Comparison of ENCODE assay signal across 8 mouse cellular contexts in genomic region chr6:83054871-83055431, GRCm38 (mm10). TPM values are rescaled to one million over a fixed set of nuclear protein-coding genes. Genes with fewer than 3 reads are reported as not detected.
DNase-seq lines count a peak whose midpoint lies in the region; ATAC-seq and TF ChIP-seq lines count a peak whose summit lies in the region.

Htra2 (minus strand) TSS chr6:83055273.

- no peak for TF ChIP-seq POLR2A in bone marrow macrophage, adult 2 months (IDR thresholded peaks at IDR 0.05; ENCODE audit: borderline replicate concordance, low read depth, low read length)

- H3K36me3 ChIP-seq in hindbrain, postnatal 0 days (ENCODE audit: insufficient read depth, low read length), result no peaks in the 10 kb centered on the region
- peaks cover 33% of the 10 kb centered on the region for H3K36me3 ChIP-seq in limb, embryonic 15.5 days
- peaks cover 13% of the 10 kb centered on the region for H3K36me3 ChIP-seq in midbrain, postnatal 0 days (ENCODE audit: insufficient read depth, low read length)

- peak; percentile 44 for DNase-seq in kidney, adult 11 months
- DNase-seq in kidney, postnatal 14 days, result no peak
- no peak for DNase-seq in gastrocnemius, postnatal 25 days
- DNase-seq in hindbrain, postnatal 0 days (ENCODE audit: low spot score), result peak; percentile 30
- DNase-seq in midbrain, postnatal 0 days (ENCODE audit: low spot score), result peak; percentile 30
- DNase-seq in natural killer cell, adult 2 months (ENCODE audit: low spot score in 2 of 2), result no peak

- ATAC-seq in hindbrain, postnatal 0 days, result peak; percentile 13; the same call in 1 of the 2 replicates
- ATAC-seq in limb, embryonic 15.5 days (ENCODE audit: insufficient number of reproducible peaks, low FRiP score, low TSS enrichment, low read depth), result peak; percentile 35; the same call in 1 of the 2 replicates
- ATAC-seq in midbrain, postnatal 0 days (ENCODE audit: low FRiP score), result peak; percentile 38

- peak within 1 kb of the TSS; percentile 69 for H3K27ac ChIP-seq in bone marrow macrophage, adult 2 months (ENCODE audit: insufficient read depth, low read depth, low read length)
- peak within 1 kb of the TSS; percentile 86 for H3K27ac ChIP-seq in hindbrain, postnatal 0 days
- H3K27ac ChIP-seq in limb, embryonic 15.5 days, result peak within 1 kb of the TSS; percentile 91
- peak within 1 kb of the TSS; percentile 89 for H3K27ac ChIP-seq in midbrain, postnatal 0 days (ENCODE audit: low read depth, low read length)

- peak within 1 kb of the TSS; percentile 86 for H3K4me3 ChIP-seq in bone marrow macrophage, adult 2 months (ENCODE audit: insufficient read depth, low read length)
- peak within 1 kb of the TSS; percentile 91 for H3K4me3 ChIP-seq in hindbrain, postnatal 0 days (ENCODE audit: low read length)
- H3K4me3 ChIP-seq in limb, embryonic 15.5 days, result peak within 1 kb of the TSS; percentile 66
- peak within 1 kb of the TSS; percentile 84 for H3K4me3 ChIP-seq in midbrain, postnatal 0 days (ENCODE audit: low read depth, low read length)

- peak within 1 kb of the TSS; percentile 89 for H3K9ac ChIP-seq in hindbrain, postnatal 0 days (replicated peaks; ENCODE audit: low read length)
- peak within 1 kb of the TSS; percentile 83 for H3K9ac ChIP-seq in limb, embryonic 15.5 days
- peak within 1 kb of the TSS; percentile 79 for H3K9ac ChIP-seq in midbrain, postnatal 0 days (replicated peaks; ENCODE audit: low read length, poor library complexity, severe bottlenecking)

- peak; percentile 40 for TF ChIP-seq CTCF in bone marrow macrophage, adult 2 months (IDR thresholded peaks at IDR 0.05; ENCODE audit: low read depth, low read length)
- peak; percentile 55 for TF ChIP-seq CTCF in hindbrain, postnatal 0 days (IDR thresholded peaks at IDR 0.05; ENCODE audit: low read depth)
- peak; percentile 57 for TF ChIP-seq CTCF in midbrain, postnatal 0 days (IDR thresholded peaks at IDR 0.05)

- H3K9me3 ChIP-seq in hindbrain, postnatal 0 days (ENCODE audit: low read length), result no peaks in the 10 kb centered on the region
- no peaks in the 10 kb centered on the region for H3K9me3 ChIP-seq in limb, embryonic 15.5 days
- no peaks in the 10 kb centered on the region for H3K9me3 ChIP-seq in midbrain, postnatal 0 days (ENCODE audit: low read length)

- WGBS in hindbrain, postnatal 0 days, result 0% methylated on average over 50 of the region's 50 CpGs
- whole genome bisulfite sequencing in limb, embryonic 15.5 days, result under 1% methylated on average over 49 of the region's 50 CpGs
- WGBS in midbrain, postnatal 0 days, result under 1% methylated on average over 50 of the region's 50 CpGs

- H3K4me2 ChIP-seq in hindbrain, postnatal 0 days (ENCODE audit: low read depth, low read length), result peak within 1 kb of the TSS; percentile 90
- peak within 1 kb of the TSS; percentile 89 for H3K4me2 ChIP-seq in limb, embryonic 15.5 days
- peak within 1 kb of the TSS; percentile 90 for H3K4me2 ChIP-seq in midbrain, postnatal 0 days (ENCODE audit: low read depth, low read length, poor library complexity, severe bottlenecking)

- H3K27me3 ChIP-seq in hindbrain, postnatal 0 days (ENCODE audit: insufficient read depth, low read length), result no peaks in the 10 kb centered on the region
- peaks cover 9% of the 10 kb centered on the region; the same call in 1 of the 2 replicates for H3K27me3 ChIP-seq in limb, embryonic 15.5 days
- H3K27me3 ChIP-seq in midbrain, postnatal 0 days (ENCODE audit: insufficient read depth, low read length), result no peaks in the 10 kb centered on the region

- H3K4me1 ChIP-seq in bone marrow macrophage, adult 2 months (ENCODE audit: control insufficient read depth, insufficient read depth, low read length), result 0 out of 2 replicates have a peak, but pooled peaks cover 5% of the 10 kb centered on the region
- peaks cover 18% of the 10 kb centered on the region for H3K4me1 ChIP-seq in hindbrain, postnatal 0 days (ENCODE audit: insufficient read depth, low read length)
- peaks cover 29% of the 10 kb centered on the region for H3K4me1 ChIP-seq in limb, embryonic 15.5 days
- peaks cover 10% of the 10 kb centered on the region for H3K4me1 ChIP-seq in midbrain, postnatal 0 days (ENCODE audit: insufficient read depth, low read length)

RNA-seq across cellular contexts. Expression of gene Htra2, which starts in this region (rescaled TPM):
- polyA plus RNA-seq in bone marrow macrophage, adult 2 months (2012; ENCODE audit: insufficient read depth, insufficient read length, missing spikeins), result 90.8 and 108 TPM in 2 replicates
- total RNA-seq in gastrocnemius, postnatal 25 days (2021), result 10 to 100 TPM; 16.5 to 18.4 TPM
- 48.4 and 54.2 TPM in 2 replicates for total RNA-seq in hindbrain, postnatal 0 days (2014; rRNA removed)
- polyA plus RNA-seq in hindbrain, postnatal 0 days (2015; fragmentation: Nextera tagmentation; extraction: Ambion mirVana), result 82.9 and 88.2 TPM in 2 replicates
- 64.6 and 70.6 TPM in 2 replicates for polyA plus RNA-seq in limb, embryonic 15.5 days (2015; fragmentation: Nextera tagmentation; extraction: Ambion mirVana)
- total RNA-seq in midbrain, postnatal 0 days (2014; rRNA removed), result 45.4 and 56.5 TPM in 2 replicates
- polyA plus RNA-seq in midbrain, postnatal 0 days (2015; fragmentation: Nextera tagmentation; extraction: Ambion mirVana), result 87.8 and 93.4 TPM in 2 replicates

Comparison
In these comparisons a context has a peak if more than half of its experiments do, and no peak if none do; other contexts are left out.
1. DNase-seq: peak in kidney, adult 11 months (single experiment), hindbrain, postnatal 0 days (single experiment) and midbrain, postnatal 0 days (single experiment); none in kidney, postnatal 14 days (single experiment), gastrocnemius, postnatal 25 days (single experiment) and natural killer cell, adult 2 months (0 of 2).
2. Peak in every context shown above with its lines, with median percentiles within 50 percentile points of each other: H3K27ac ChIP-seq, H3K4me3 ChIP-seq, CTCF ChIP-seq, ATAC-seq, H3K4me2 ChIP-seq and H3K9ac ChIP-seq.